Mouse (Mus musculus) liver, embryonic 14.5 days (tissue): ENCODE measurements around the gene Clca2.

ENCODE experiments used
- CTCF ChIP-seq: IDR thresholded peaks from 2 replicates; pipeline ENCODE4 v1.5.1; 2016; ENCODE audit warnings: antibody characterized with exemption, low read depth, control low read depth
- EP300 ChIP-seq: IDR thresholded peaks from 2 replicates; pipeline ENCODE4 v1.6.1; 2016; ENCODE audit warnings: antibody characterized with exemption, low read depth

GRCm38 (mm10) chr3:145080904-145081303 is 18.3 kb downstream of the Clca2 start:
- no peak for TF ChIP-seq CTCF
- no peak for TF ChIP-seq EP300
